Mouse (Mus musculus) stomach, postnatal 0 days (tissue): Measurements from ENCODE around the gene Mpig6b.

Experiments used
- CTCF ChIP-seq: IDR thresholded peaks from 2 replicates; pipeline ENCODE4 v1.5.1; 2016; ENCODE audit warnings: antibody characterized with exemption, low read depth, mild to moderate bottlenecking, moderate library complexity
- EP300 ChIP-seq: optimal IDR thresholded peaks from 2 replicates; pipeline ENCODE3; 2016; ENCODE audit warnings: antibody characterized with exemption

DNA sequence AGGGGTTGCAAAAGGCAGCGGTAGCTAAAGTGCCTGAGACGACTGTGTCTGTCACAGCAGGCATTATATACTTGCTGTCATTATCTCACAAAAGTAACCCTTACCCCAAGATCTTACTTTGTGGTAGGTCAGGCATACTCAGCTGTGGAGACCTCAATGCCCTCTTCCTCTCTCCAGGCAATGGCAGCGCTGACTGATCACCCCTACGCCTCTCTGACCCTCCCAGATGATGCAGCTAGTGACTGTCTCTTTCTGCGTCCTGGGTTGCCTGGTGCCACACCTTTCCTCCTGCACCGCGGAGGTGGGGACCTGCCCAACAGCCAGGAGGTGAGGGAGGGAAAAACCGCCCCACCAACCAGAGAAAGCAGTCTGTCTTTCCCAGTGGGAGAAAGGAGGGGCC lies 4.7 kb downstream of the Mpig6b start:
- TF ChIP-seq EP300 (no peak), CTCF (no peak)
